Mouse (Mus musculus) E14TG2a.4 (cell line): ENCODE data around the gene Fkbp15.

Experiments
- H3K27me3 ChIP-seq: 2 replicates; pipeline ENCODE4 v1.6.1; 2014; ENCODE audit warnings: low read length, control low read depth; ENCODE audit not compliant: insufficient read depth
- H3K36me3 ChIP-seq: 2 replicates; pipeline ENCODE4 v1.6.1; 2014; ENCODE audit warnings: low read length, control low read depth; ENCODE audit not compliant: insufficient read depth
- H3K4me1 ChIP-seq: replicated peaks from 2 replicates; pipeline ENCODE4 v1.6.1; 2014; ENCODE audit warnings: low read depth, low read length, control low read depth
- H3K4me3 ChIP-seq: replicated peaks from 2 replicates; pipeline ENCODE4 v1.5.1; 2014; ENCODE audit warnings: mild to moderate bottlenecking, low read length
- H3K9me3 ChIP-seq: 2 replicates; pipeline ENCODE4 v1.6.1; 2014; ENCODE audit warnings: low read length, control low read depth
- CTCF ChIP-seq: conservative IDR thresholded peaks from 2 replicates; pipeline ENCODE4 v1.5.1; 2014; ENCODE audit warnings: low read length
- NANOG ChIP-seq: IDR thresholded peaks from 2 replicates; pipeline ENCODE4 v1.6.1; 2014; ENCODE audit warnings: borderline replicate concordance, low read length, mixed read lengths
- POU5F1 ChIP-seq: IDR thresholded peaks from 2 replicates; pipeline ENCODE4 v1.6.1; 2014; ENCODE audit warnings: low read length, borderline replicate concordance

The Fkbp15 gene

GRCm38 (mm10) chr4:62300001-62300400 lies 60.3 kb downstream of the Fkbp15 start:
- H3K9me3 ChIP-seq: no peaks in the 10 kb centered on the region
- H3K27me3 ChIP-seq: no peaks in the 10 kb centered on the region
- TF ChIP-seq NANOG: no peak
- H3K4me3 ChIP-seq: no peak overlapping the region
- H3K36me3 ChIP-seq: peaks cover 99% of the 10 kb centered on the region
- peaks cover 38% of the 10 kb centered on the region for H3K4me1 ChIP-seq

DNA sequence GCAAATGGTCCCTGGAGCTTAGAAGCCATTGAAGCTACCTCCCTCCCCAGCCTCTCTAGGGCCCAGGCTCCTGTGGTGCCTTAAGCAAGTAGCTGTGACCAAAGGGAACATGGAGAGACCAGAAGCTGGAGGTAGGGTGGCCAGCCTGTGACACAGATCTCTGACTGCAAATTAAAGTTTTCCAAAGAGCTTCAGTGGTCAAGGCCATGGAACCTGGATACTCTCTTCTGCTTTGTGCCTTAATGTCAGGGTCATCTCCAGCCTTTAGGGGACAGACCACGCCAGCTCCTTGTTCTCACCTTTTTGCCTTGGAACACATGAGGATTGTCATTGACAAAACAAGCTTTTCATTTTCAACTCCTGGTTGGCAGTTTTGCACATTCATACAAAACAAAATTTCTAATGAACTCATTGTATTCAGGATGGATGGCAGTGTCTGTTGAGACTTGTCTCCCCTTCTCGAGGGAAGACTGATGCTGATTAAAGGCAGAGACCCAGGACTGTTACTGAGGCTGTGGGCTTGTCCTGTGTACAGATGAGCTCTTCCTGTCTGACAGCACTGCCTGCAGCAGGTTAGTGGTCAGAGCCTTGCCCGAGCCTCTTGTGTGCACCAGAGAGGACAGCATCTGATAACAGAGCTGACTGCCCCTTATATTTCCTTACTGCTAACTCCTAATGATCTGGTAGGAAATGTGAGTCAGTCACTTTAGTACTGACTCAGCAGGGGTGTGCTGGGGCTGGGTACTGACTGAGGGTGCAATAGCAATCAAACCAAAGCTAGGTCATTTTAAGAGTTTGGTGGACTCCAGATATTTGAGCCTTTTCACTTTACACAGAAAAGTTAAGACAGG lies 62.8 kb downstream of the Fkbp15 start:
- Histone ChIP-seq H3K4me3 (no peak overlapping the region), H3K27me3 (no peaks in the 10 kb centered on the region), H3K4me1 (peaks cover 26% of the 10 kb centered on the region), H3K36me3 (peaks cover 99% of the 10 kb centered on the region), H3K9me3 (no peaks in the 10 kb centered on the region)
- TF ChIP-seq CTCF: no peak
- TF ChIP-seq POU5F1: no peak
- TF ChIP-seq NANOG: no peak

- Histone ChIP-seq H3K36me3 (peaks cover 89% of the 10 kb centered on the region), H3K27me3 (no peaks in the 10 kb centered on the region), H3K4me3 (no peak overlapping the region), H3K9me3 (no peaks in the 10 kb centered on the region), H3K4me1 (peaks cover 40% of the 10 kb centered on the region)
- no peak for TF ChIP-seq POU5F1
- TF ChIP-seq CTCF: no peak
- TF ChIP-seq NANOG: no peak
These were observed 65.6 kb downstream of the Fkbp15 start for GRCm38 (mm10) chr4:62294741-62295140.

GRCm38 (mm10) chr4:62293219-62293861 lies 67.0 kb downstream of the Fkbp15 start:
- TF ChIP-seq CTCF (no peak), POU5F1 (no peak), NANOG (no peak)
- Histone ChIP-seq H3K4me3 (no peak overlapping the region), H3K9me3 (no peaks in the 10 kb centered on the region), H3K27me3 (no peaks in the 10 kb centered on the region), H3K36me3 (peaks cover 84% of the 10 kb centered on the region), H3K4me1 (peaks cover 49% of the 10 kb centered on the region)

- Histone ChIP-seq H3K4me3 (no peak overlapping the region), H3K4me1 (peaks cover 56% of the 10 kb centered on the region), H3K36me3 (peaks cover 76% of the 10 kb centered on the region), H3K27me3 (no peaks in the 10 kb centered on the region), H3K9me3 (no peaks in the 10 kb centered on the region)
- no peak for TF ChIP-seq NANOG
- no peak for TF ChIP-seq CTCF
- no peak for TF ChIP-seq POU5F1
These were observed 67.7 kb downstream of the Fkbp15 start for GRCm38 (mm10) chr4:62292461-62293180.

- Histone ChIP-seq H3K9me3 (no peaks in the 10 kb centered on the region), H3K4me3 (no peak overlapping the region), H3K27me3 (no peaks in the 10 kb centered on the region), H3K4me1 (peaks cover 62% of the 10 kb centered on the region), H3K36me3 (peaks cover 60% of the 10 kb centered on the region)
- TF ChIP-seq NANOG (no peak), POU5F1 (no peak), CTCF (no peak)
These were observed 69.4 kb downstream of the Fkbp15 start for GRCm38 (mm10) chr4:62290816-62291505.

- H3K27me3 ChIP-seq: 0 out of 2 replicates have a peak, but pooled peaks cover 2% of the 10 kb centered on the region
- H3K4me3 ChIP-seq: no peak overlapping the region
- peaks cover 77% of the 10 kb centered on the region for H3K4me1 ChIP-seq
- H3K36me3 ChIP-seq: peaks cover 42% of the 10 kb centered on the region
- no peaks in the 10 kb centered on the region for H3K9me3 ChIP-seq
- no peak for TF ChIP-seq POU5F1
These were observed 71.1 kb downstream of the Fkbp15 start for GRCm38 (mm10) chr4:62289226-62289625.
